Mouse (Mus musculus) hindbrain, postnatal 0 days (tissue): ENCODE measurements around the gene Tcea2. TPM values are rescaled to one million over a fixed set of nuclear protein-coding genes. Genes with fewer than 3 reads are reported as not detected.

Source experiments
- ATAC-seq: fragments of 200-750 bp; cut with Nextera tagmentation; 2 replicates; pipeline ENCODE4 v1.8.0; 2017; ENCODE audit warnings: mild to moderate bottlenecking, moderate TSS enrichment, moderate library complexity
- DNase-seq: peaks from one replicate; pipeline ENCODE4 v3.0.0-alpha.2; 2015; ENCODE audit warnings: low spot score
- H3K27ac ChIP-seq: fragments of 300-500 bp; sonication (generic); 2 replicates; pipeline ENCODE4 v1.5.1; 2014; ENCODE audit warnings: mild to moderate bottlenecking
- H3K27me3 ChIP-seq: fragments of 300-500 bp; sonication (generic); 2 replicates; pipeline ENCODE4 v1.6.1; 2014; ENCODE audit warnings: low read length, mixed read lengths; ENCODE audit not compliant: insufficient read depth
- H3K36me3 ChIP-seq: fragments of 300-500 bp; sonication (generic); 2 replicates; pipeline ENCODE4 v1.6.1; 2014; ENCODE audit warnings: low read length, mixed read lengths; ENCODE audit not compliant: insufficient read depth
- H3K4me1 ChIP-seq: fragments of 300-500 bp; sonication (generic); 2 replicates; pipeline ENCODE4 v1.6.1; 2014; ENCODE audit warnings: antibody characterized with exemption, low read length, mixed read lengths; ENCODE audit not compliant: insufficient read depth
- H3K4me2 ChIP-seq: fragments of 300-500 bp; sonication (generic); 2 replicates; pipeline ENCODE4 v1.6.1; 2014; ENCODE audit warnings: low read depth, mild to moderate bottlenecking, low read length, moderate library complexity, mixed read lengths
- H3K4me3 ChIP-seq: fragments of 300-500 bp; sonication (generic); 2 replicates; pipeline ENCODE4 v1.5.1; 2014; ENCODE audit warnings: low read length
- H3K9ac ChIP-seq: fragments of 300-500 bp; sonication (generic); replicated peaks from 2 replicates; pipeline ENCODE4 v1.6.1; 2014; ENCODE audit warnings: mild to moderate bottlenecking, low read length, moderate library complexity, mixed read lengths
- H3K9me3 ChIP-seq: fragments of 300-500 bp; sonication (generic); 2 replicates; pipeline ENCODE4 v1.6.1; 2016; ENCODE audit warnings: low read length, mixed read lengths
- CTCF ChIP-seq: IDR thresholded peaks from 2 replicates; pipeline ENCODE4 v1.5.1; 2016; ENCODE audit warnings: antibody characterized with exemption, control low read depth, low read depth
- WGBS: fragments of 180-500 bp; shearing (Covaris S2); extraction: QIAGEN DNeasy Blood & Tissue Kit; methylation state at CpG from one replicate; pipeline ENCODE4 v1.1.7; 2014; 5-methylcytosine and 5-hydroxymethylcytosine counted together
- polyA plus RNA-seq: library from polyadenylated mRNA; unstranded; fragments of >200 nt; fragmentation: Nextera tagmentation; extraction: Ambion mirVana; gene quantifications from 2 replicates; pipeline ENCODE4 v1.2.1, GENCODE M21; 2015
- total RNA-seq: library from RNA; depleted of rRNA; stranded (reverse); fragments of >200 nt; gene quantifications from 2 replicates; pipeline ENCODE4 v1.2.3, GENCODE M21; 2014

Tcea2 gene
- total and polyA plus RNA-seq, 2 experiments from 2014 or later = 48.7 to 50.2 TPM

DNA sequence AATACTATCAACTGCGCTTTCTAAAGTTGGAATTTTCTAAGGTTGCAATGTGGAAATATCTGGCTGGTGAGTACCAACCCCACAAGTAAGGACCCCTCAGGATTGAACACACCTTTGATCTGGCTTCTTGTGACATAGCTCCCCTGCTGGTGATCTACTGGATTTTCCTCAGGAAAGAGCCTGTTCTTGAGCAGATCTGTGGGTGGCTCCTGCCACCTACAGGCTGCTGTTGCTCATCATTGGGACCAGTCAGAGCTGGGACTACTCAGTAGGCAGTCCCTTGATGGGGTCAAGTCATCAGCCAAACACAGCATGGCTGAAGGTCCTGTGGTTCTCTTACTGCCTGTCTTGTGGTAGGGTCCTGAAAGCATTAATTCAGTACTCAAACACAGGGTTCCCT is 1.3 kb upstream of the Tcea2 start:
- DNase-seq (peak; percentile 91), ATAC-seq (peak; percentile 79)
- no peaks in the 10 kb centered on the region for H3K9me3 ChIP-seq
- no peaks in the 10 kb centered on the region for H3K36me3 ChIP-seq
- no peak overlapping the region for H3K4me3 ChIP-seq
- WGBS = 52% methylated on average over 1 of the region's 1 CpGs
- H3K27ac ChIP-seq = no peak overlapping the region
- no peak overlapping the region for H3K4me2 ChIP-seq
- no peak overlapping the region for H3K9ac ChIP-seq
- H3K4me1 ChIP-seq = peaks cover 22% of the 10 kb centered on the region
- H3K27me3 ChIP-seq = no peaks in the 10 kb centered on the region
- peak; percentile 98 for TF ChIP-seq CTCF

DNA sequence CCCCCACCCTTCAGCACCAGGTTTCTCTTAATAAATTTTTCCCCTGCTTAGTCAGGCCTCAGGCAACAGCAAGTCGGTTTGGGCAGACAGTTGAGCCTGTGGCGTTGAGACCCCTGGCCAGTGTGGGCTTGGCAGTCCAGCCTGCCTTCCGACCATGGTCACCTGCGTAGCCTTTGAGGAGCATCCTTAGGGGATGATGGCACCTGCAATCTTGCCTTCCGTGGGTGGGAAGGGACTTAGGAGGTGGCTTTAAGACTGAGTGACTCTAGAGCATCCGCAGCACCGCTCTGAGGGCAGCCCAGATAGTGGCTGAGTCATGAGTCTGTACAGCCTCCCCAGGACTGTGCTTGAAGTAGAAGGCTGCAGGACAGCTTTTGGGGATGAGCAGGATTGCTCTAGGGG is 607 bp downstream of the Tcea2 start:
- peak overlapping the region; percentile 86 for H3K27ac ChIP-seq
- H3K9me3 ChIP-seq = no peaks in the 10 kb centered on the region
- peaks cover under 1% of the 10 kb centered on the region; the same call in 1 of the 2 replicates for H3K36me3 ChIP-seq
- H3K4me3 ChIP-seq = peak overlapping the region; percentile 63
- DNase-seq (no peak), ATAC-seq (peak; percentile 13; the same call in 1 of the 2 replicates)
- peak overlapping the region; percentile 89 for H3K9ac ChIP-seq
- peak overlapping the region; percentile 99 for H3K4me2 ChIP-seq
- TF ChIP-seq CTCF = no peak
- 13% methylated on average over 7 of the region's 7 CpGs for WGBS
- H3K27me3 ChIP-seq = no peaks in the 10 kb centered on the region
- H3K4me1 ChIP-seq = peaks cover 14% of the 10 kb centered on the region

DNA sequence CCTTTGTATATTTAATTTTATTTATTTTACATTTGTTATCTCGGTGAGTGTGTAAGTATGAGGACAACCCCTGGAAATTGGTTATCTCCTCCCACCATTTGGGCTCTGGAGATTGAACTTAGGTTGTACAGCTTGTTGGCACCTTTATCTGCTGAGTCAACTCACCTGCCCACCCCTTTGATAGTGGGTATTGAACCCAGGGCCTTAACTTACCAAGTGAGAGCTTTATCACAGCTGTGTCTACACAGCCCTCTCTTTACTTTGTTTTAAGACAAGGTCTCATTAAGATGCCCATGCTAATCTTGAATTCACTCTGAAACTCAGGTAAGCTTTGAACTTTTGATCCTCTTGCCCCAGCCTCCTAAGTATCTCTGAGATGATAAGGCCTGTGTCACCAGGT is 1.9 kb downstream of the Tcea2 start:
- TF ChIP-seq CTCF = no peak
- WGBS = 93% methylated on average over 1 of the region's 1 CpGs
- Histone ChIP-seq H3K4me2 (no peak overlapping the region; the same call in 1 of the 2 replicates), H3K9ac (no peak overlapping the region), H3K4me1 (0 out of 2 replicates have a peak, but pooled peaks cover 2% of the 10 kb centered on the region), H3K4me3 (no peak overlapping the region), H3K36me3 (peaks cover 13% of the 10 kb centered on the region; the same call in 1 of the 2 replicates), H3K9me3 (no peaks in the 10 kb centered on the region), H3K27me3 (no peaks in the 10 kb centered on the region), H3K27ac (no peak overlapping the region)
- no peak for ATAC-seq
- no peak for DNase-seq

DNA sequence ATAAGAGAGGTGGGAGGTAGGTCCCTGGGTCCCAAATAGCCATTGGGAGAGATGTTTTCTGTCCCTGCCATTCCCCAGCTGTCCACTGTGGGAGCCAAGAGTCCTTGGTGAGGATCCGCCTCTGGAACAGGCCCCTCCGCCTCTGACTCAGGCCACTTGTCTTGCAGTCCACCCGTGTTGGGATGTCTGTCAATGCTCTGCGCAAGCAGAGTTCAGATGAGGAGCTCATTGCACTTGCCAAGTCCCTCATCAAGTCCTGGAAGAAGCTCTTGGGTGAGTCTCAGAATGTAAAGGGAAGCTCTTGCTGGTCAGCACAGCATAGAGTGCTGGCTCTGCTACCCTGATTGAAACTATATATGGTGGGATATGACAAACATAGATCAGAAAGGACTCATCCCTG is 3.3 kb downstream of the Tcea2 start:
- ATAC-seq (no peak), DNase-seq (no peak)
- H3K4me2 ChIP-seq = no peak overlapping the region
- H3K9ac ChIP-seq = no peak overlapping the region
- H3K4me3 ChIP-seq = no peak overlapping the region
- WGBS = 66% methylated on average over 4 of the region's 4 CpGs
- peaks cover 27% of the 10 kb centered on the region for H3K36me3 ChIP-seq
- H3K9me3 ChIP-seq = no peaks in the 10 kb centered on the region
- no peak overlapping the region for H3K27ac ChIP-seq
- H3K27me3 ChIP-seq = no peaks in the 10 kb centered on the region
- H3K4me1 ChIP-seq = no peaks in the 10 kb centered on the region
- TF ChIP-seq CTCF = peak; percentile 39

DNA sequence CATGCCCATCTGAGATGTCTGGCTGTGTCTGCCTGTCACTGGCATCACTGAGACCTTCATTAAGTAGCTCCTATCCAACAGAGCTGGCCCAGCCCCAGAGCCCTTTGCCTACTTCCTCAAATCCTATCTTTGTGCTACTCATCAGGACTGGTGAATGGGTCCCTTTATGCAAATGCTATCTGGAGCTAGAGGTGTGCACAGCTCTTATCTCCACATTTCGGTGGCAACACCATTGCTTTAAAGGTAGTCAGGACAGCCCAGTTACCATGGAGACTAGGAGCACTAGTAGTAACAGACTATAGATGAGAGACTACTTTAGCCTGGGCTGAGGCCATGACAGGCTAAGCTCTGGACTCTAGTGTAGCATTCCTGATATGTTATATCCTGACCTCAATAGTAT is 4.6 kb downstream of the Tcea2 start:
- Histone ChIP-seq H3K27ac (no peak overlapping the region), H3K9ac (no peak overlapping the region), H3K27me3 (no peaks in the 10 kb centered on the region), H3K4me1 (no peaks in the 10 kb centered on the region), H3K4me3 (no peak overlapping the region), H3K4me2 (no peak overlapping the region), H3K36me3 (peaks cover 38% of the 10 kb centered on the region), H3K9me3 (no peaks in the 10 kb centered on the region)
- ATAC-seq (no peak), DNase-seq (no peak)
- 74% methylated on average over 1 of the region's 1 CpGs for WGBS
- TF ChIP-seq CTCF = no peak

DNA sequence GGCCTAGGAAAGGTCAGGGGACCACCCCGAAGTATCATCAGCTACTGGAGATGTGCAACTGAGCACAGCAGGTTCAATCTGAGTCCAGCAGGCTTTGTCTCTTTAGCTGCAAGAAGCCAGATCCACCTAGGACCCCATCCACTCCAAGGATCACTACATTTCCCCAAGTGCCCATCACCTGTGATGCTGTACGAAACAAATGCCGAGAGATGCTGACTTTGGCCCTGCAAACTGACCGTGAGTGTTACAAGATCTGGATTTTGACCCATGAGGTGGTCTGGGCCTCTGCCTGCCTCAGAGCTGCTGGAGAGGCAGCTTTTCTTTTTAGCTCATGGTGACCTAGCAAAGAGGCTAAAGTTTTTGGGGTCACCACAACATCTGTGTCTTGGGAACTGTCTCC is 5.6 kb downstream of the Tcea2 start:
- no peak for DNase-seq
- peaks cover 39% of the 10 kb centered on the region for H3K36me3 ChIP-seq
- ATAC-seq = no peak
- no peak overlapping the region for H3K4me3 ChIP-seq
- no peak overlapping the region for H3K27ac ChIP-seq
- no peaks in the 10 kb centered on the region for H3K4me1 ChIP-seq
- no peak overlapping the region for H3K9ac ChIP-seq
- WGBS = 97% methylated on average over 4 of the region's 4 CpGs
- H3K9me3 ChIP-seq = no peaks in the 10 kb centered on the region
- TF ChIP-seq CTCF = no peak
- no peaks in the 10 kb centered on the region for H3K27me3 ChIP-seq
- H3K4me2 ChIP-seq = no peak overlapping the region

DNA sequence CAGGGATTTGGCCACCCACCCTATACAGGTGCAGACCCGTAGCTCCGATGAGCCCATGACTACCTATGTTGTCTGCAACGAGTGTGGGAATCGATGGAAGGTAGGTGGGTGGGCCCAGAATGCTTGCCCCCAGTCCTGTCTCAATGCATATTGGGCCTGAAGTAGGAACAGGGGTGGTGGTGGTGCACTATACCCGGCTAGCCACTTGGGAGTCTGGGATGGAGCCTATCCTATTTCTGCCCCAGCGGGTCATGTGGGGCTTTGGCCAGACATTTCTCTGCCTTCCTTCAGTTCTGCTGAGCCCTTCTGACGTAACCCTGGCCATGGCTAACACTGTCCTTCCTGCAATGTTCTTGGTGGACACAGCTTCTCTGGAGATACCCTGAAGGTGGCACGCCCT is 7.5 kb downstream of the Tcea2 start:
- ATAC-seq (no peak), DNase-seq (no peak)
- H3K4me1 ChIP-seq = no peaks in the 10 kb centered on the region
- H3K27ac ChIP-seq = no peak overlapping the region
- 93% methylated on average over 8 of the region's 8 CpGs for WGBS
- no peak overlapping the region for H3K9ac ChIP-seq
- TF ChIP-seq CTCF = no peak
- no peaks in the 10 kb centered on the region for H3K9me3 ChIP-seq
- no peak overlapping the region for H3K4me2 ChIP-seq
- no peaks in the 10 kb centered on the region for H3K27me3 ChIP-seq
- peaks cover 39% of the 10 kb centered on the region for H3K36me3 ChIP-seq
- H3K4me3 ChIP-seq = no peak overlapping the region
